8 mouse cellular contexts compared by ENCODE assay signal in the genomic region with DNA sequence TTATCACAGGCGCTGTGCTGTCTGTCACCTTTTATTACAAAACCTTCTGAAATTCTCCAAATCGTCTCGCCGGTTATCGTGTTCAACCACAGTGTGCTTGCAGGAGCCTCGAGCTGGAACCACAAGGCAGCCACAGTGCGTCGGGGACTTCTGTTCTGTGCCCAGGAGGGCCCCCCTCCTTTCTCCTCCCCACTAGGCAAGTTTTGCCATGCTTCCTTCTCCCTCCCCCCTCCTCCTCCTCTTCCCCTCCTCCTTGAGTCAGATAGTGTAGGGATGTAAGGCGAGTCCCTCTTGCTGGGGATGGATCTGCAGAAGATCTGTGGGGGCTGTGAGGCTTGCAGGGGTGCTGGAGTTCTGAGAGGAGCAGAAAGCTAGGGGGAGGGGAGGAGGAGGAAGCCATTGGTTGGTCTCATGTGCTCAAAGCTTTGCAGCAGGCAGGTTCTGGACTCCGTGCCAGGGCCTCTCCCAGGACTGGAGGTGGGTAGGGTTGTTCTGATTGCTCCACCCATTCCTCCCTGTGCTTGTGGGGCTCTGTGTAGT.
DNase-seq lines count a peak whose midpoint lies in the region; ATAC-seq lines count a peak whose summit lies in the region.

No protein-coding gene starts in this region.

- H3K4me2 ChIP-seq in heart, embryonic 13.5 days: peak overlapping the region; percentile 21
- peak overlapping the region; percentile 10; the same call in 1 of the 2 replicates for H3K4me2 ChIP-seq in liver, embryonic 13.5 days

- 28% methylated on average over 10 of the region's 10 CpGs for WGBS in heart, embryonic 13.5 days
- 12% methylated on average over 10 of the region's 10 CpGs for WGBS in liver, embryonic 13.5 days (ENCODE audit: insufficient replicate concordance)

- peaks cover 60% of the 10 kb centered on the region for H3K27me3 ChIP-seq in heart, embryonic 13.5 days (replicated peaks)
- 0 out of 2 replicates have a peak, but pooled peaks cover 8% of the 10 kb centered on the region for H3K27me3 ChIP-seq in liver, embryonic 13.5 days

- no peak overlapping the region for H3K9ac ChIP-seq in heart, embryonic 13.5 days
- no peak overlapping the region for H3K9ac ChIP-seq in liver, embryonic 13.5 days

- no peak overlapping the region for H3K27ac ChIP-seq in heart, embryonic 13.5 days (replicated peaks)
- H3K27ac ChIP-seq in liver, embryonic 13.5 days: no peak overlapping the region

- ATAC-seq in heart, embryonic 13.5 days (ENCODE audit: extremely low read depth, insufficient number of reproducible peaks, low FRiP score, low TSS enrichment): no peak
- ATAC-seq in liver, embryonic 13.5 days (ENCODE audit: low read depth): no peak

- intact Hi-C loops in heart, postnatal 10 days (cut with DNase I): no loop called here

- H3K9me3 ChIP-seq in heart, embryonic 13.5 days: peaks cover 11% of the 10 kb centered on the region
- H3K9me3 ChIP-seq in liver, embryonic 13.5 days (replicated peaks): no peaks in the 10 kb centered on the region

- no peaks in the 10 kb centered on the region for H3K36me3 ChIP-seq in heart, embryonic 13.5 days
- no peaks in the 10 kb centered on the region for H3K36me3 ChIP-seq in liver, embryonic 13.5 days

- DNase-seq in heart, postnatal 10 days: no peak
- DNase-seq in urinary bladder, postnatal 14 days (ENCODE audit: low spot score): peak; percentile 16
- no peak for DNase-seq in urinary bladder, adult 2 months (ENCODE audit: low spot score)
- DNase-seq in liver, embryonic 13.5 days: no peak
- DNase-seq in thymus, adult 18-20 months: peak; percentile 64 to 81
- no peak for DNase-seq in adrenal gland, adult 2 months
- no peak for DNase-seq in gastrocnemius, adult 8-10 months (ENCODE audit: low spot score in 2 of 2)

- peaks cover 26% of the 10 kb centered on the region for H3K4me1 ChIP-seq in heart, embryonic 13.5 days
- H3K4me1 ChIP-seq in liver, embryonic 13.5 days (replicated peaks): peaks cover 10% of the 10 kb centered on the region; the same call in 1 of the 2 replicates

- H3K4me3 ChIP-seq in heart, embryonic 13.5 days: no peak overlapping the region
- no peak overlapping the region for H3K4me3 ChIP-seq in liver, embryonic 13.5 days (replicated peaks)

Comparison
In these comparisons a context has a peak if more than half of its experiments do, and no peak if none do; other contexts are left out.
1. DNase-seq: peak in urinary bladder, postnatal 14 days (single experiment) and thymus, adult 18-20 months (2 of 2); none in heart, postnatal 10 days (0 of 2), urinary bladder, adult 2 months (single experiment), liver, embryonic 13.5 days (single experiment), adrenal gland, adult 2 months (single experiment) and gastrocnemius, adult 8-10 months (0 of 2).